Mouse (Mus musculus) layer of hippocampus, adult 8-10 months (tissue): ENCODE data around the gene Numb. TPM values are rescaled to one million over a fixed set of nuclear protein-coding genes. Genes with fewer than 3 reads are reported as not detected.
"Not testable (repeated sequence)": the region's sequence is repeated elsewhere in the genome, so short reads cannot be mapped to it uniquely, and the experiment has no call there.

Source experiments
- DNase-seq, 2 experiments: peaks; one replicate each; pipeline ENCODE4 v3.0.0; 2022; ENCODE audit warnings: low spot score in 2 of 2
- total RNA-seq, 4 experiments: library from RNA; stranded (reverse); gene quantifications; 2 replicates each; pipeline ENCODE4 v1.2.4; 2022

Gene Numb
- total RNA-seq, result 10 to 100 TPM; 37.5 to 52.2 (median 41.4) TPM

DNA sequence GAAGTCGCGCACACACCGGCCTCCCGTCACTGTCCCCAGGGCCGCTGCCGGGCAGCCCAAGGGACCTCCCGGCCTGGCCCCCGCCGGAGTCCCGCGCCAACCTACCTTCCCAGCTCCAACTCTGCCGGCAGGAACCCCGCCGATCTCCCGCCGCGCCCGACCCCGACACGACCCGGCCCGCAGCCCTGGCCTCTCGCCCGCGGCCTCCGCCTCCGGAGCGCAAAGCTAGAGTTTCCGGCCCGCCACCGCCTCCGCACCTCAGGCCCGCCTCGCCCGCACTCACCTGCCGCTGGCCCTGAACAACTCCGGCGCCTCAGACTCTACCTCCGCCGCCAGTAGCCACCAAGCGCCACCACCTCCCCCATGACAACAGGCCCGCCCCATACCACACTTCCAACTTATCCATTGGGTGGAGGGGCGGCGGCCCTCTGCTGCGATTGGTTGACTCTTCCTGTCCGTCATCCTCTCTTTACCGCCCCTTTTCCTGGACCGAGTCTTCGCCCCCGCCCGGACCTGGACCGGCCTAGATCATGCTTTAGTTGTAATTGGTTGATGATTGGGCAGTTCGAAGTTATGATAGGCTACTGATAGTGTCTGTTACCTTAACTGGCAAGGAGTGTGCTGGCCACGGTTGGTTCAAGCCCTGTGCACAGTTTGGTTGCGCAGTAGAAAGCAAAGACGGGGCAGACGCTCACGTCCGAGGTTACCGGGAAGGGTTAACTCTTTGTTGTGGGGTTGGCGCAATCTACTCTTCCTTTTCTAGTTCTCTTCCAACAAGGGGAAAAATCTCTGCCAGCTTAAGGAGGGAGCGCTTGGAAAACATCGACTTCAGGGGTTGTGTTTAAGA lies at the start of gene Numb:
TSS of gene Numb (minus strand) at position 400 of the 847 bp plus-strand sequence.
- peak; percentile 99 for DNase-seq

DNA sequence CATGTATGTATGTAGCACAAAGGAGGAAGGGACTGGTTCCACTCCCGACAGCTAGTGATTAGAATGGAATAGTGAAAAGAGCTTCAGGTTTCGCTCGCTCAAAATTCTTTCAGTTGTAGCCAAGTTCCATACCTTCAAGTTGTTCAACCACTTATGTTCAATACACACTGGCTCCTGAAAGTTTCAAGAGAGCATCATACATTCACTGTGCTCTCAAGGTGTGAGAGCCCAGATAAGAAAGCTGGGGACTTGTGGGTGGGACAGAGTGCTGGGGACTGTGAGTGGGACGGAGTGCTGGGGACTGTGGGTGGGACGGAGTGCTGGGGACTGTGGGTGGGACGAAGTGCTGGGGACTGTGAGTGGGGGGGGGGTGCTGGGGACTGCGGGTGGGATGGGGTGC lies 43.5 kb upstream of the Numb start:
- no peak for DNase-seq

DNA sequence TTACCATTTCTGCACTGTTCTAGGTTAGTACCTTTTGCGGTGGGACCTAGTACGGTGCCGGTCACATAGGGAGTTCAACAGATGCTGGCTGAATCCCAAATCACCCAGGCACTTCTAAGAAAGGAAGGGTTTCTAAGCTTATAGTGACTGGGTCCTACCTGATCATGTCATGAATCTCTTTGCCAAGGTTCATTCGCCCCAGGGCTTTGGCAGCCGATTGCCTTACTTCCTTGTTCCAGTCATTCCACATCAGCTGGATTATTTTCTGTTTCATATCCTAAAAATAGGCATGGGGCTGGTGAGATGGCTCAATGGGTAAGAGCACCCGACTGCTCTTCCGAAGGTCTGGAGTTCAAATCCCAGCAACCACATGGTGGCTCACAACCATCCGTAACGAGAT lies 36.5 kb upstream of the Numb start:
- DNase-seq, result no peak

DNA sequence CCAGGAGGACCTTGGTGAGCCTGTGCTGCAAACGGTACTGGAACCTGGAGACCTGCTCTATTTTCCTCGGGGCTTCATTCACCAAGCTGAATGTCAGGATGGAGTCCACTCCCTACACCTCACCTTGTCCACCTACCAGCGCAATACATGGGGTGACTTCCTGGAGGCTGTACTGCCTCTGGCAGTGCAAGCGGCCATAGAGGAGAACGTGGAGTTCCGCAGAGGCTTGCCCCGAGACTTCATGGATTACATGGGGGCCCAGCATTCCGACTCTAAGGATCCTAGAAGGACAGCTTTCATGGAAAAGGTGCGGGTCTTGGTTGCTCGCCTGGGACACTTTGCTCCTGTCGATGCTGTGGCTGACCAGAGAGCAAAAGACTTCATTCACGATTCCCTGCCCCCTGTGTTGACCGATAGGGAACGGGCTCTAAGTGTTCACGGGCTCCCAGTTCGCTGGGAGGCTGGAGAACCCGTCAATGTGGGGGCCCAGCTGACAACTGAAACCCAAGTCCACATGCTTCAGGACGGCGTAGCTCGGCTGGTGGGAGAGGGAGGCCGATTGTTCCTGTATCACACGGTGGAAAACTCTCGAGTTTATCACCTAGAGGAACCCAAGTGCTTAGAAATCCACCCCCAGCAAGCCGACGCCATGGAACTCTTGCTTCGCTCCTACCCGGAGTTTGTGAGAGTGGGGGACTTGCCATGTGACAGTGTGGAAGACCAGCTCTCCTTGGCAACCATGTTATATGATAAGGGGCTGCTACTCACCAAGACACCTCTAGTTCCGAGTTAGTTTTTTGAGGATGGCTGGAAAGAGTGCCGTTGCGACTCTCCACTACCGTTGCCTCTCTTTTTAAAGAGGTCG lies 30.2 kb upstream of the Numb start:
- no peak for DNase-seq

DNA sequence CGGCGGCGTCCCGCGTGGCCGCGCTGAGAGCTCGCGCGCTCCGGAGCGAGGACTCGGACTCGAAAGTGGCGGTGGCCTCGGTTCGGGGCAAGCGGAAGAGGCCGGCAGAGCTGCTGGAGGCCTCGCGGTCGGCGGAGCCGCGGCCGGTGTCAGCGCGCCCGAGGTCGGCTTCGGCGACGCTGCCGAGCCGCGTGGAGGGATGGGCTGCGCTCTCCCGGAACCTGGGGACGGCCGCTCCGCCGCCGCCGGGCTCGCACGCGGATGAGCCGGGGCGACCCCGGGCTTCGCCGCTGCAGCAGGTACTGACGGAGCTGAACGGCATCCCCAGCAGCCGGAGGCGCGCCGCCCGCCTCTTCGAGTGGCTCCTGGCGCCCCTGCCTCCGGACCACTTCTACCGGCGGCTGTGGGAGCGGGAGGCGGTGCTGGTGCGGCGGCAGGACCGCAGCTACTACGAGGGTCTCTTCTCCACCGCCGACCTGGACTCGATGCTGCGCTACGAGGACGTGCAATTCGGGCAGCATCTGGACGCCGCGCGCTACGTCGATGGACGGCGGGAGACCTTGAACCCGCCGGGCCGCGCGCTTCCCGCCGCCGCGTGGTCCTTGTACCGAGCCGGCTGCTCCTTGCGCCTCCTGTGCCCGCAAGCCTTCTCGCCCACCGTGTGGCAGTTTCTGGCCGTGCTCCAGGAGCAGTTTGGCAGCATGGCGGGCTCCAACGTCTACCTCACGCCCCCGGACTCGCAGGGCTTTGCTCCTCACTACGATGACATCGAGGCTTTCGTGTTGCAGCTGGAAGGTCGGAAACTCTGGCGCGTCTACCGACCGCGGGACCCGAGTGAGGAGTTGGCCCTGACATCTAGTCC lies 29.3 kb upstream of the Numb start:
- DNase-seq, result peak; percentile 42 to 54

DNA sequence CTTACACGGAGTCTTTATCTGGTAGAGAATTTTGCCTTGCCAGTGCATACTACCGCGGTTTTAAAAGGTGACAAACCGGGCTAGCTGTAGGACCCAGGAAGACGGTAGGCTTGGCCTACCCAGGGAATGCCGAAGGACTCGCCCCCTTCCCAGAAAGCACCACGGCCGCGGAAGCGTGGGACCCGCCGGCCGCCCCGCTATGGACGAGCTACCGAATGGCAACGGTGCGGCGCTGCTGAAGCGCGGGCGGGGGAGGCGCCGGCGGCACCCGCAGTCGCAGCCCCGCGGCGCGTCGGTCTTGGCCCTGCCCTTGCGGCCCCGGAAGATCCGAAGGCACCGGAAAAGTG lies 28.7 kb upstream of the Numb start, which contains the start of gene Riox1:
TSS of gene Riox1 (plus strand) at position 116 of the 347 bp plus-strand sequence.
- DNase-seq, result peak; percentile 69 to 82

DNA sequence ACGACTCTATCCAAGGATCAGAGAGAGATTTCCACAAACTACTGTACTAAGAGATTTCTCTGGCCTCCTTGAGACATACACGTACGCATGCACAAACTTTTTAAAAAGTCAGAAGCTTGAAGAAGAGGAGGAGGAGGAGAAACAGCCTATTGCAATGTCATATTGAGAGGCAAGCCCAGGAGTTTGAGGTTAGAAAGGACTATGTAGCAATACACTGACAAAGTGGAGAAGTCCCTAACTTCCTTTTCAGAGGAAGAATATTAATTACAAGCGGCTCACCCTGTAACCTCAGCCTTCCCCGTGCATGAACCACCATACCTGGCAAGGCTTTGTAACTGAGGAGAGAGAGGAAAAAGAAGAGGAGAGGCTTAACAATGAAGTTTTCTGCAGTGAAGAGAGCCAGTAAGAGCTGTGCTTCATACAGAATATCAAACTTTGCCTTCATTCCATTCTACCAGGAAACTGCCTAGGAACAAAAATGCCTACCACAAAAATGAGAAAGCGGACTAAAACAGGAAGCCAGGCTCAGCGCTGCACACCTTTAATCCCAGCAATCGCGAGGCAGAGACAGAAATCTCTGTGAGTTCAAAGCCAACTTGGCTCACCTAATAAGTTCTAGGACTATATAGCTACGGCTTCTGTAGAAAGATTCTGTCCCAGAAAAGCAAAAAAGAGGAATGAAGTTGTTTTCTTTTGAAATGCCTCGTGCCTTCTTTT lies 28.2 kb upstream of the Numb start:
- DNase-seq, result no peak

DNA sequence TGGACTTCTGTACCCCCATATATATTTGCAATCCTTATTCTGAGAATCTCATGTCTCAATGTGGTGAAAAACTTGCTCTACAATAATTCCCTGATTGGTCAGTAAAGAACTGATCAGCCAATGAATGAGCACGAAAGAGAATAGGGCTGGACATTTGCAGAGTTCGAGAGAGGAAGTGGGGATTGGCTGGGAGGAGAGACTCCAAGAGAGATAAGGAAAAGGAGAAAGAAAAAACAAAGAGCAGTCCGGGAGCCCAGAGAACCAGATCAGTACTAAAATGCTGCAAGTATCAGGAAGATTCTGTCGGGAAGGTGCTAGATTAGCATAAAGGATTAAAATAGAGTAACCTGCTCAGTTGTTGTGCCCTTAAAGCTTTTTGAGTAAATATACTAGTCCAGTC lies 27.3 kb upstream of the Numb start:
- DNase-seq, result no peak

DNA sequence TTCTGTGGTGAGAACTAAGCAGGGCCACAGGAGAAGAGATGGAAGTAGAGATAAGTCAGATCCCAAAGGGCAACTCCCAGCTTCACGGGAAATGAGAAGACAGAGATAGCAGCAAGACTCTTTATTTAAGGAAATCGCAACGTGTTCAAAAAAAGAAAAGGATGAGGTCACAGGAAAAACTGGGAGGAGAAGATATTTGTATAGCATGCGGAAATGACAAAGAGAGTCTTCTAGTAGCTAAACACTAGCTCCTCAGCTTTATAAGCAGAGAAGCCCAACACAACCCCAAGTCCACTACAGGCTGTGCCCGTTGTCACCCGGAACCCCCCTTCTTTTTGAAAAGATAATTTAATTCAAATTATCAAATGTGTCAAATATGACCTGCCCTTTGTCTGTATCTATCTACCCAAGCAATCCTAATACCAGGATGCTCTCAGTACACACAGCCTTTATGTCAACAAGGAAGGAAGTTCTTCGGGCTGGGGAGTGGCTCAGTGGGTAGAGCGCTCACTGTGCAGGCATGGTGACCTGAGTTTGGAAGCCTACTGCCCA lies 25.6 kb upstream of the Numb start:
- no peak for DNase-seq

DNA sequence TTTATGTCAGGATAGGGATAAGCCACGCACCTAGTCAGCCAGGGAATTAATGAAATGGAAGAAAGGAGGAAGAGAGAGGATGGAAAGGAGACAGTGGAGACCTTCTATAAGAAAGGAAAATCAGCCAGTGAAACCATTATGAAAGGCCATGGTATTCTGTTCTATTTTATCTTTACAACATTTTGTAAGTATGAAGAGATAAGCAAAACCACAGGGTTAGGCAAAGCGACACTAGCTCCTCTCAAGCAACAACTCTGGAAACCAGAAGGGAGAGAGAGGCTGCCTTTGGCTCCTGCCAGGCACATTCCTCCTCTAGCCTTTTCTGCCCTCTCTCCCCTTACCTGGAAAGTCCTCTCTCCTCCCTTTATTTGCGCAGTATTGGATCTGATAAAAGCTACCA lies 20.2 kb upstream of the Numb start:
- no peak for DNase-seq

DNA sequence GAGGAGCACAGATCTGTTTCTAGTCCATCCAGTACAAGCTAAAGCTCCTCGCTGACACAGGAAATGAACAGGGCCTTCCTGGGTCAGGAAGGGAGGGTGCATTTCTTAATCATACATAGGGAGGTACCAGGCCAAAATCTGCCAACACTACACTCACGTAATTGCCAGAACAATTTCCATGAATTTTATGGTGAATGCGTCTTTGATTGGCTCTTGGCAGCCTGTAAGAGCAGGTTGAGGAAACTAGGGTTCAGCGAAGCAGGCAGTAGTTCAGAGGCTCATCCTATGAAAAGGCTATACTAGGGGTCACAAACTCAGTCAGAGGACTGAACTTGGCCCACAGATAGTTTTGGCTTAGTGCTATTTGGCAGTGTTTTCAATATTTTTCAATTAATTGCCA lies 18.3 kb upstream of the Numb start:
- no peak for DNase-seq

DNA sequence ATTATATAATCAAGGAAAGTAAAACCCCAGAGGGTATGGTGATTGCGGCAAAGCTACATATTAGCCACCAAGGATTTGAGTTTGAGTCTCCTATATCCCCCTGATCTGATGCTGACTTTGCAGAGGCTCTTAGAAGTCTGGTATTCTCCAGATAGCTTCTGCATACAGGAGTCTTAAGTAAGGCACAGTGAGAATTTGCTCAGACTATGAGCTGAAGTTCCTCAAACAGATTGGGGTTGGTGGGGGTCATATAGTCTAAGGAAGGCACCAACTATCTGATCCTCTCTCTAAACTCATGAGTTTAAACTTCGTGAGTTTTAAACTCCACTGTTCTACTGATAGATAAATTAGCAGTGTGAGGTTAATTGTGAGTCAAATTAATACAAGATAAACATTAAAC lies 17.6 kb upstream of the Numb start:
- no peak for DNase-seq

DNA sequence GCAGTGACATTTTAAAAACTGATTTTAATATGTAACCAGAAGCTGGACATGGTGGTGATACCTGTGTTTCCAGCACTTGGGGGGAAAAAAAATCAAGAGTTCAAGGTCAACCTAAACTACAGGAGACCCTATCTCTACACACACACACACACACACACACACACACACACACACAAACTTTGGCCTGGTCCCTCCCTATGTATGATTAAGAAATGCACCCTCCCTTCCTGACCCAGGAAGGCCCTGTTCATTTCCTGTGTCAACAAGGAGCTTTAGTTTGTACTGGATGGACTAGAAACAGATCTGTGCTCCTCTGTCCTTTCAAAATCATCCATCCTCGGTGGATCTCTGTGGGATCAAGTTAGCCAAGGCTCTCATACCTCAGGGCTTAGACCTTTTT lies 16.9 kb upstream of the Numb start:
- not testable (repeated sequence) for DNase-seq

DNA sequence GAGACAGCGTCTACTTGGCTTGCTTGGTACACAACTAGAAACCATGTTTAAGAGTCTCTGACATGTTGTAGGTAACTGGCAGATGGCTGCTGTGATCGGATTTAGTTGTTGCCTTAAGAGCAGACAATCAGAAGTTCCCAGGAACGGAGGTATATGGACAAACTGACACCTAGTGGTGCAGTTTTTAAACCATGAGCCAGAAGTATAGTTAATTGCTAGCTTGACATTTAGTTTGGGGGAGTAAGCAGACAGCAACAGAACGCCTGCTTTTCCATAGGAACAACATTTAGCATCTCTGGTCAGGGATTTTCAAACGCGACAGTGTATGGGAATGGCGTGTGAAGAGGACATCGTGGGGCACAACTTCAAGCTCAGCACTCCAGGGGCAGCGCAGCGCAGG lies 15.9 kb upstream of the Numb start:
- no peak for DNase-seq

DNA sequence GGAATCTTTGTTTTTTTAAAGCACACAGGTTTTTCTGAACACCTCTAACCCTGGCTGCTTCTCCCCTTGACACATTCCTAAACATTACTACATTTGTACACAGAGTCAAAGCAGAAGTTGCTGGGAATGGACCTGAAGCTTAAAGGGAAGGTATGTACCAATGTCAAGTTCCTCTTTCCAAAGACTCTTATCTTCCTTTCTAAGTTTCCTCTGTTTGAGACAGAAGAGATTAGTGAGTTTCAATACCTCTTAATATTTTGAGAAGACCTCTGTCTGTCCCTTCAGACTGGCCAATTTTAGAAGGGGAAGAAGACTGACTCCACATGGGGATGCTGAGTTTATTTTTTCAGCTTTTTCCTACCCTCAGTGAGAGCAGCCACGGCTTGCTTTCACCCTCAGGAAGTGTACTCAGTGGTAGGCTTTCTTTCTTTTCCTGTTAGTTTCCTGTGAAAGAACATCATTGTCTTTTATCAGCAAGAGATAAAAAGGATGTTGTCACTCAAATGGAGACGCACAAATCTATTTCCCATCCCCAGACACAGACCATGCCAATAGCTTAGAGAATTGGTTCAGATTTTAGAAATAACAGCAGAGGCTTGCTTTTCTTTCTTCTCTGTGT lies 7.6 kb upstream of the Numb start:
- no peak for DNase-seq

DNA sequence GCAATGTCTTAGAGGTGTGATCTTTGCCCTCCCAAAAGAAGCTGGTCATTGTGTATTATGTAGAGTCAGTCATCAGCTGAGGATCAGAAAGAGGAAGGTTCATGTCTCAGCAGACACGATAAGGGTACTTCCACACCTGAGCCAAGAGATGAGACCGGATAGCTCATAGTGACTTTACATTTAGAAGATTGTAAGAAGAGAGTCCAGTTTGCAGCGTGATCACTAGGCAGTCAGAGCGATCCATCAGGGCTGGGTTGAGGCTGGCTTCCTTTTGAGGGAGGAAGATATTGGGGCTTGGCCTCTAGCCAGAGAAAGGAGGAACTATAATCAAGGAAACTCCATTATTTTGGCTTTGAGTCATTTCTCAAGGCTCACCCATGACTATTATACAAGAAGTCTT lies 6.0 kb upstream of the Numb start:
- DNase-seq, result no peak

DNA sequence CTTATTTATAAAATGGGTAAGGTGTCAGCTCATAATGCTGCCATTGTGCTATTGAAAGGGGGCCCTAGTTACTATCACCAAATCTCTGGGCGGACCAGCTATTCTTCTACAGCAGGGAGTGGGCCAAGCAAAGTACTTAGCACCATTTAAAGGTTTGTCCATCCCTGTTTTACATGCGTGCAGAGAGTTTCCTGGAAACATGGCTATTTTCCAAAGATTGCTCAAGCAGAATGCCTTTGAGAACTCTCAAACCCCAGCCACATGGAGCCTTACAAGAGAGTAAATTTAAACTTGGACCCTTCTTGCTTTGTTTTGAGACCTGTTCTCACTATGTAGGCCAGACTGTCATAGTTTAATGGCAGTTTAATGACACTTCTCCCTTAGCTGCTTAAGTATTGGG lies 4.3 kb upstream of the Numb start:
- no peak for DNase-seq

DNA sequence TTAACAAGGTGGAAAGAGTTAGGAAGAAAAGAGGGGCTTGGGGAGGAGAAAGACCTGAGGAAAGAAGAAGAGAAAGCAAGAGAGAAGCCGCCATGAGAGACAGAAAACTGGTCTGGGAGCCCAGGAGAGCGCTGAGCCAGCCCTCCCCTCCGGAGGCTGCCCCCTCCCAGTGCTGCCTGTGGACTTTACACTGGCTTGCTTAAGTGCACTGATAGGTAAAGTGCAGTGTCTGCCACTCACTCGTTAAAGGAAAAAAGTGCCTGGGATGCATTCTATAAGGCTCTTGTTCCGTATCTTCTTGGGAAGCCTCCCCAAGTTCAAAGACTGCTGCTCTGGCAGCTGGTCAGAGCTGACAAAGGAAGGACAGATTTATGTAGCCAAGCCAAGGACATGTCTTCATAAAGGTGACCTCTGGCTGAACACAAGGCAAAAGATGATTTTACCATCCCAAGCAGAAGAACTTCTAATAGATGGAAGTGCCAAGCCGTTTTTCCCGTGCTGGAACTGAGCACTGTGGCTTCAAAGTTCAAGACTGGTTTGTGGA lies 3.5 kb upstream of the Numb start:
- DNase-seq, result no peak

DNA sequence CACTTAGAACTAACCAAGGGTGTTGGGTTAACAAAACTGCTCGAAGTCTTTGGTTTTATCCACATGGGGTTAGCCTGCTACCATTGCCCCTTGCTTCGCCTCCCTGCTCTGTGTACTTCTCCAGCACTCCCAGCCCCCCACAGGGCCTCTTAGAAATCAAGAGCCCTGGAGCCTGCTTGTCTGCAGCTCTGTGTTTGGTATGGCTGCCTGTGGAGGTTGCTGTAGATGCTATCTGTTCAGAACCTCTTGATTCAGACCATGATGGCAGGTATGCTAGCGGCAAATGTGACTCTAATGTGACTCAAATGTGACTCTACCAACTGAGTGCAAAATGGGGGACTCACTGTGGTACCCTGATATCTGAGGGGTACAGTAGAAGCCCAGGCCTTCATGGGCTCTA lies 2.6 kb upstream of the Numb start:
- DNase-seq, result no peak

DNA sequence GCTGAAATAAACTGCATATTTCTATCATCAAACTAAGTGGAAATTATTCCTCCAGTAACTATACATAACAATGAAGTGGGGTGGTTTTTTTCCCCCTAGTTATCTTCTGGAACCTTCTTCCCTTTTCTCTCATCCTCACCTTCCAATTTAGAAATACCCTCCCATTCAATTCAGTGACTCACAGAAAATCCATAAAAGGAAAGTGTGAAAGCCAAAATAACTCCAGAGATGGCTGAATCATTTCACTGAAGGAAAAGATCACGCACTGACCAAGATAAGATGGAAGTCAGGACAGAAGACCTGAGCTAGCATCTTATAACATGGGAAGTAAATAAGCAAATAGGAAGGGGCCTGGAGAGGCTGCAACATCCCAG lies 1.7 kb upstream of the Numb start:
- DNase-seq, result no peak
